26 mouse cellular contexts compared by ENCODE assay signal in the genomic region with DNA sequence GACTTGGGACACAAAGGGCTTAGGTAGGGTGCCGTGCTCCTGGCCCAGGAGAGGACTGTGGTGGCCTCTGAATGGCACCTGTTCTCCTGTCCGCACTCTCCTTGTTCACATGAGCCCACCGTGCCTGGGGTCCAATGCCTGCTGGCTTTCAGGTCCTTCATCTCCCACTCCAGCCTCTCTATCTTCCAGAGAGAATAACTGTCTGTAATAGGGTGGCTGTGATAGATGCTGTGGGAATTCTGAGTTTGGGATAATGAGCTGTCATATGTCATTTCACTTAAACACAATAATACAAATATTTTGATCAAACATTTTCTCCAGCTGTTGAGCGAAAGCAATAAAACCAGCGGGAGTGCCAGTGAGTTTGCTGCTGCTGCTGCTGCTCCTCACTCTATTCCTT.
DNase-seq lines count a peak whose midpoint lies in the region; ATAC-seq and TF ChIP-seq lines count a peak whose summit lies in the region.
"Had no signal": no experiment of that assay in that cellular context is flagged by ENCODE, and none has a peak within 500 bp of the region (broad histone marks: within the 10 kb centered on the region; RNA-seq: fewer than 3 reads in every experiment).

No protein-coding gene starts in this region.

- no peak for TF ChIP-seq POLR2A in brain, embryonic 14.5 days (IDR thresholded peaks at IDR 0.05; ENCODE audit: borderline replicate concordance, extremely low read depth, insufficient read depth, insufficient read length, poor library complexity, severe bottlenecking)

- no peak for TF ChIP-seq CTCF in lung, embryonic 14.5 days (IDR thresholded peaks at IDR 0.05; ENCODE audit: low read depth)
- no peak for TF ChIP-seq CTCF in lung, postnatal 0 days (IDR thresholded peaks at IDR 0.05)
- no peak for TF ChIP-seq CTCF in brain, embryonic 14.5 days (IDR thresholded peaks at IDR 0.05; ENCODE audit: borderline replicate concordance, extremely low read depth, insufficient read depth, insufficient read length)
- no peak for TF ChIP-seq CTCF in hindbrain, postnatal 0 days (IDR thresholded peaks at IDR 0.05; ENCODE audit: low read depth)

- no peaks in the 10 kb centered on the region for H3K27me3 ChIP-seq in lung, embryonic 14.5 days (ENCODE audit: insufficient read depth, low read length)
- no peaks in the 10 kb centered on the region for H3K27me3 ChIP-seq in lung, postnatal 0 days (replicated peaks; ENCODE audit: insufficient read depth, low read length)
- no peaks in the 10 kb centered on the region for H3K27me3 ChIP-seq in midbrain, embryonic 14.5 days (ENCODE audit: control insufficient read depth, insufficient read depth, low read length)
- H3K27me3 ChIP-seq in midbrain, embryonic 11.5 days (ENCODE audit: control insufficient read depth, insufficient read depth, low read length), result peaks cover 11% of the 10 kb centered on the region
- H3K27me3 ChIP-seq in hindbrain, postnatal 0 days (ENCODE audit: insufficient read depth, low read length), result no peaks in the 10 kb centered on the region
- H3K27me3 ChIP-seq: embryonic facial prominence, embryonic 13.5 days; forebrain, embryonic 13.5 days; hindbrain, embryonic 12.5 days had no signal

- no peaks in the 10 kb centered on the region for H3K9me3 ChIP-seq in lung, embryonic 14.5 days (ENCODE audit: low read depth, low read length)
- H3K9me3 ChIP-seq in lung, postnatal 0 days (ENCODE audit: low read length), result no peaks in the 10 kb centered on the region
- no peaks in the 10 kb centered on the region for H3K9me3 ChIP-seq in midbrain, embryonic 14.5 days (ENCODE audit: control insufficient read depth, low read length)
- H3K9me3 ChIP-seq in midbrain, embryonic 11.5 days (ENCODE audit: control insufficient read depth, low read length), result no peaks in the 10 kb centered on the region
- H3K9me3 ChIP-seq in hindbrain, postnatal 0 days (ENCODE audit: low read length), result no peaks in the 10 kb centered on the region
- H3K9me3 ChIP-seq: embryonic facial prominence, embryonic 10.5 days; embryonic facial prominence, embryonic 13.5 days; forebrain, embryonic 13.5 days; hindbrain, embryonic 12.5 days had no signal

- peak; percentile 81 for DNase-seq in lung, embryonic 14.5 days
- no peak for DNase-seq in lung, postnatal 14 days
- peak; percentile 24 for DNase-seq in lung, postnatal 0 days (ENCODE audit: low spot score)
- no peak for DNase-seq in lung, postnatal 25 days (ENCODE audit: low spot score)
- DNase-seq in midbrain, embryonic 14.5 days, result peak; percentile 30
- no peak for DNase-seq in midbrain, embryonic 11.5 days (ENCODE audit: low spot score, missing footprints)
- peak; percentile 34 for DNase-seq in brain, embryonic 14.5 days (ENCODE audit: low read depth)
- no peak for DNase-seq in hindbrain, postnatal 0 days (ENCODE audit: low spot score)
- DNase-seq: adrenal gland, adult 2 months; adrenal gland, postnatal 14 days; cerebellum, adult 11-12 months; cerebellum, adult 8-10 months; cerebellum, postnatal 10 days; cerebellum, postnatal 36 days; embryo, embryonic 11 days; forebrain, postnatal 0 days; gastrocnemius, adult 2 months; gastrocnemius, postnatal 14 days; heart, adult 11 months had no signal

- H3K27ac ChIP-seq in lung, embryonic 14.5 days (ENCODE audit: low read depth), result no peak overlapping the region
- no peak overlapping the region for H3K27ac ChIP-seq in lung, postnatal 0 days (ENCODE audit: low read length)
- H3K27ac ChIP-seq in midbrain, embryonic 14.5 days (replicated peaks; ENCODE audit: low read depth, low read length), result no peak overlapping the region
- H3K27ac ChIP-seq in midbrain, embryonic 11.5 days (ENCODE audit: low read depth, low read length), result no peak overlapping the region
- no peak overlapping the region for H3K27ac ChIP-seq in hindbrain, postnatal 0 days
- H3K27ac ChIP-seq: embryonic facial prominence, embryonic 10.5 days; embryonic facial prominence, embryonic 13.5 days; forebrain, embryonic 13.5 days; gastrocnemius, adult 2 months; hindbrain, embryonic 12.5 days had no signal

- no peak overlapping the region for H3K4me3 ChIP-seq in lung, embryonic 14.5 days (ENCODE audit: low read depth, low read length)
- no peak overlapping the region for H3K4me3 ChIP-seq in lung, postnatal 0 days (ENCODE audit: low read depth, low read length)
- H3K4me3 ChIP-seq in midbrain, embryonic 14.5 days (replicated peaks; ENCODE audit: low read depth, low read length), result no peak overlapping the region
- no peak overlapping the region for H3K4me3 ChIP-seq in midbrain, embryonic 11.5 days (ENCODE audit: low read depth, low read length)
- no peak overlapping the region for H3K4me3 ChIP-seq in hindbrain, postnatal 0 days (ENCODE audit: low read length)
- H3K4me3 ChIP-seq: embryonic facial prominence, embryonic 10.5 days; embryonic facial prominence, embryonic 13.5 days; erythroblast, embryonic 14.5 days; forebrain, embryonic 13.5 days; gastrocnemius, adult 2 months; hindbrain, embryonic 12.5 days had no signal

- no peak overlapping the region for H3K4me2 ChIP-seq in lung, embryonic 14.5 days
- H3K4me2 ChIP-seq in lung, postnatal 0 days (replicated peaks; ENCODE audit: low read depth, low read length), result no peak overlapping the region
- no peak overlapping the region for H3K4me2 ChIP-seq in midbrain, embryonic 14.5 days (ENCODE audit: low read length)
- H3K4me2 ChIP-seq in midbrain, embryonic 11.5 days, result no peak overlapping the region
- H3K4me2 ChIP-seq in hindbrain, postnatal 0 days (ENCODE audit: low read depth, low read length), result no peak overlapping the region
- H3K4me2 ChIP-seq: embryonic facial prominence, embryonic 13.5 days; forebrain, embryonic 13.5 days; heart, embryonic 11.5 days; hindbrain, embryonic 12.5 days had no signal

- TF ChIP-seq EP300 in lung, postnatal 0 days (IDR thresholded peaks at IDR 0.05), result no peak; the same call in 1 of the 2 replicates

- no peaks in the 10 kb centered on the region for H3K36me3 ChIP-seq in lung, embryonic 14.5 days (ENCODE audit: insufficient read depth)
- H3K36me3 ChIP-seq in lung, postnatal 0 days (ENCODE audit: insufficient read depth, low read length), result no peaks in the 10 kb centered on the region
- no peaks in the 10 kb centered on the region for H3K36me3 ChIP-seq in midbrain, embryonic 14.5 days (ENCODE audit: control insufficient read depth, insufficient read depth, low read length)
- no peaks in the 10 kb centered on the region for H3K36me3 ChIP-seq in midbrain, embryonic 11.5 days (ENCODE audit: control insufficient read depth, insufficient read depth, low read length)
- H3K36me3 ChIP-seq in hindbrain, postnatal 0 days (ENCODE audit: insufficient read depth, low read length), result no peaks in the 10 kb centered on the region
- H3K36me3 ChIP-seq: embryonic facial prominence, embryonic 13.5 days; hindbrain, embryonic 12.5 days had no signal

- peaks cover 18% of the 10 kb centered on the region; the same call in 1 of the 2 replicates for H3K4me1 ChIP-seq in lung, embryonic 14.5 days (ENCODE audit: insufficient read depth)
- H3K4me1 ChIP-seq in lung, postnatal 0 days (ENCODE audit: insufficient read depth, low read depth, low read length), result no peaks in the 10 kb centered on the region
- peaks cover 6% of the 10 kb centered on the region; the same call in 1 of the 2 replicates for H3K4me1 ChIP-seq in midbrain, embryonic 14.5 days (ENCODE audit: control insufficient read depth, insufficient read depth, low read length)
- no peaks in the 10 kb centered on the region for H3K4me1 ChIP-seq in midbrain, embryonic 11.5 days (ENCODE audit: control insufficient read depth, insufficient read depth, low read length)
- H3K4me1 ChIP-seq in hindbrain, postnatal 0 days (ENCODE audit: insufficient read depth, low read length), result no peaks in the 10 kb centered on the region

- peak; percentile 62 for ATAC-seq in lung, embryonic 14.5 days (ENCODE audit: insufficient read depth)
- ATAC-seq in lung, postnatal 0 days, result peak; percentile 46; the same call in 1 of the 2 replicates
- ATAC-seq in midbrain, embryonic 14.5 days (ENCODE audit: low FRiP score, low TSS enrichment), result no peak; the same call in 1 of the 2 replicates
- no peak for ATAC-seq in midbrain, embryonic 11.5 days (ENCODE audit: low FRiP score)
- ATAC-seq in hindbrain, postnatal 0 days, result no peak
- ATAC-seq: CD4-positive, CD25-positive, alpha-beta regulatory T cell, adult 4 months; forebrain, embryonic 13.5 days; forebrain, postnatal 0 days had no signal

- no peak overlapping the region for H3K9ac ChIP-seq in lung, embryonic 14.5 days
- no peak overlapping the region for H3K9ac ChIP-seq in lung, postnatal 0 days (replicated peaks; ENCODE audit: low read depth)
- no peak overlapping the region for H3K9ac ChIP-seq in midbrain, embryonic 14.5 days (replicated peaks; ENCODE audit: low read length)
- H3K9ac ChIP-seq in midbrain, embryonic 11.5 days (ENCODE audit: low read length), result no peak overlapping the region
- no peak overlapping the region for H3K9ac ChIP-seq in hindbrain, postnatal 0 days (replicated peaks; ENCODE audit: low read length)
- H3K9ac ChIP-seq: embryonic facial prominence, embryonic 13.5 days; forebrain, embryonic 13.5 days; forebrain, postnatal 0 days; hindbrain, embryonic 12.5 days had no signal

- 22% methylated on average over 5 of the region's 5 CpGs for WGBS in lung, embryonic 14.5 days
- 32% methylated on average over 5 of the region's 5 CpGs for WGBS in lung, postnatal 0 days
- 67% methylated on average over 5 of the region's 5 CpGs for WGBS in midbrain, embryonic 14.5 days
- WGBS in midbrain, embryonic 11.5 days, result 72% methylated on average over 5 of the region's 5 CpGs
- WGBS in hindbrain, postnatal 0 days, result 64% methylated on average over 5 of the region's 5 CpGs

Comparison
In these comparisons a context has a peak if more than half of its experiments do, and no peak if none do; other contexts are left out.
1. DNase-seq: peak in lung, embryonic 14.5 days (single experiment), lung, postnatal 0 days (single experiment), midbrain, embryonic 14.5 days (single experiment) and brain, embryonic 14.5 days (single experiment); none in lung, postnatal 14 days (single experiment), lung, postnatal 25 days (single experiment), midbrain, embryonic 11.5 days (single experiment) and hindbrain, postnatal 0 days (single experiment).
2. ATAC-seq: peak in lung, embryonic 14.5 days (single experiment) and lung, postnatal 0 days (single experiment); none in midbrain, embryonic 14.5 days (single experiment), midbrain, embryonic 11.5 days (single experiment) and hindbrain, postnatal 0 days (single experiment).